Mouse (Mus musculus) megakaryocyte-erythroid progenitor cell, adult 5-6 weeks (primary cell): ENCODE measurements around the gene Ccdc186. TPM values are rescaled to one million over a fixed set of nuclear protein-coding genes. Genes with fewer than 3 reads are reported as not detected.
"Not testable (repeated sequence)": the region's sequence is repeated elsewhere in the genome, so short reads cannot be mapped to it uniquely, and the experiment has no call there.

Source experiments
- ATAC-seq: replicated peaks from 2 replicates; pipeline ENCODE4 v1.8.0; 2016; ENCODE audit warnings: mild to moderate bottlenecking, inconsistent platforms; ENCODE audit not compliant: severe bottlenecking, poor library complexity, low FRiP score, low TSS enrichment
- total RNA-seq, 2 experiments: library from RNA; stranded (forward) in 1 of 2; stranded (reverse) in 1 of 2; fragments of 200-1000, 215-1000 nt in 1 of 2; fragments of >200 nt in 1 of 2; fragmentation: Nextera tagmentation in 1 of 2; gene quantifications; 2 replicates each; pipeline ENCODE4 v1.2.3; 2014 to 2017

Gene Ccdc186
- total RNA-seq, 2 experiments from 2014 or later = 7.3 to 40.0 TPM

- no peak for ATAC-seq
These were observed 60.9 kb downstream of the Ccdc186 start for GRCm38 (mm10) chr19:56761096-56761495.

GRCm38 (mm10) chr19:56760306-56760940 is 61.6 kb downstream of the Ccdc186 start:
- no peak for ATAC-seq

- ATAC-seq = no peak
These were observed 62.2 kb downstream of the Ccdc186 start for GRCm38 (mm10) chr19:56759740-56760139.

- ATAC-seq = no peak
These were observed 63.7 kb downstream of the Ccdc186 start for GRCm38 (mm10) chr19:56758311-56758710.

GRCm38 (mm10) chr19:56756412-56756811 is 65.6 kb downstream of the Ccdc186 start:
- no peak for ATAC-seq

- not testable (repeated sequence) for ATAC-seq
These were observed 67.5 kb downstream of the Ccdc186 start for GRCm38 (mm10) chr19:56754456-56754855.

GRCm38 (mm10) chr19:56750709-56751108 is 71.3 kb downstream of the Ccdc186 start:
- no peak for ATAC-seq

GRCm38 (mm10) chr19:56749343-56749742 is 72.6 kb downstream of the Ccdc186 start:
- no peak for ATAC-seq

- no peak for ATAC-seq
These were observed 74.1 kb downstream of the Ccdc186 start for GRCm38 (mm10) chr19:56747878-56748277.

- no peak for ATAC-seq
These were observed 75.4 kb downstream of the Ccdc186 start for GRCm38 (mm10) chr19:56746618-56747017.

- ATAC-seq = no peak
These were observed 76.5 kb downstream of the Ccdc186 start for GRCm38 (mm10) chr19:56745528-56745927.

- ATAC-seq = no peak
These were observed 76.9 kb downstream of the Ccdc186 start for GRCm38 (mm10) chr19:56745061-56745460.

Other genes starting within 250 kb of the Ccdc186 start
- not detected in 2 replicates for gene Adrb1, start 100.0 kb downstream of the Ccdc186 start, total RNA-seq (2014; fragmentation: Nextera tagmentation)
- gene Adrb1, start 100.0 kb downstream of the Ccdc186 start, total RNA-seq (2017) = not detected in 2 replicates
- not detected in 2 replicates for gene Tdrd1, start 4.0 kb upstream of the Ccdc186 start, total RNA-seq (2014; fragmentation: Nextera tagmentation)
- gene Tdrd1, start 4.0 kb upstream of the Ccdc186 start, total RNA-seq (2017) = not detected in 2 replicates
- not detected in 2 replicates for gene Vwa2, start 52.1 kb upstream of the Ccdc186 start, total RNA-seq (2014; fragmentation: Nextera tagmentation)
- gene Vwa2, start 52.1 kb upstream of the Ccdc186 start, total RNA-seq (2017) = not detected in 2 replicates
- not detected in 2 replicates for gene Afap1l2, start 186.0 kb upstream of the Ccdc186 start, total RNA-seq (2014; fragmentation: Nextera tagmentation)
- 0.47 TPM in 1 of 2 replicates, not detected in the other for gene Afap1l2, start 186.0 kb upstream of the Ccdc186 start, total RNA-seq (2017)